Mouse (Mus musculus): ENCODE results near the gene Afm. TPM values are rescaled to one million over a fixed set of nuclear protein-coding genes. Genes with fewer than 3 reads are reported as not detected.

Afm gene
- not detected for total RNA-seq (2023)

DNA sequence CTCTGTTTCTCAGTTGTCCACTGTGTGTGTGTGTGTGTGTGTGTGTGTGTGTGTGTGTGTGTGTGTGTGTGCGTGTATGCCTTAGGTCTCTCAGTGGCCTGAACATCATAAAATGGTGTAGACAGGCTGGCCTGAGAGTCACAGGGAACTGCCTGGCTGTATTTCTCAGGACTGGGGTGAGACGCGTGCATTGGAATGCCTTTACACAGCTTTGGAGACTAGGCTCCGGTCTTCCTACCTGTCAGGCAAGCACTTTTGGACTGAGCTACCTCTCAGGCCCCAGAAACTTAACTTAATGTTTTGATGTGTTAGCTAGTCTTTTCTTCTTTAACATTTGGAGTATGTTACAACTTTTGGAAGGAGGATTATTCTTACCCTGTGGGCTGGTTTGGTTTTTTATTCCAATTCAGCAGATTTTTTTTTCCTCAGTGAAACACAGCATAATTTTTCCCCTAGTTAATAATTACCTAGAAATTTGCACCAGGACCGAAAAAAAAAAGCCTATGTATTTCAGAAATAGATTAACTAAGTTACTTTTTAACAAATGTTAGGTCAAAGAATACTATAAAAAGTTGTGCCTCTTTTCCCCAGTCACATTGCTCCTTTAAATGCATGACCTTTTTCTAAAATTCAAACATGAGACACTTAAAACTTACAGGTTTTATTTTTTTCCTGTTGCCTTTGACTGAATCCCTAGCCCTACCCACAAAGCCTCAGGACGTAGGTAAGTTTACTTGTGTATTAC, at the start of gene Afm:
Gene Afm (plus strand): TSS at position 577 of the 745 bp plus-strand sequence.

DNA sequence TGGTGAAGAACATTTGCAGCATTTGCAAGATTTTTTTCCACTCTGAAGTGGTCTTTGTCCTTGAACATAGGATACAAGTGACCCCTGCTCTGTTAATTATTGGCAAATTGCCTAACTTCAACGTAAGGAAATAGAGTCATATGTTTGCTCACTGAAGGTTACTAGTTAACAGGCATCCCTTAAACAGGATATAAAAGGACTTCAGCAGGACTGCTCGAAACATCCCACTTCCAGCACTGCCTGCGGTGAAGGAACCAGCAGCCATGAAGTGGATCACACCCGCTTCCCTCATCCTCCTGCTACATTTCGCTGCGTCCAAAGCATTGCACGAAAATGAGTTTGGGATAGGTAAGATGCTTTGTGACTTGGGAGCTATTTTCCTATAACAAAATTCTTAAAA, 28.2 kb upstream of the Afm start, which contains the start of gene Afp:
Gene Afp (plus strand): TSS at position 220 of the 400 bp plus-strand sequence.

DNA sequence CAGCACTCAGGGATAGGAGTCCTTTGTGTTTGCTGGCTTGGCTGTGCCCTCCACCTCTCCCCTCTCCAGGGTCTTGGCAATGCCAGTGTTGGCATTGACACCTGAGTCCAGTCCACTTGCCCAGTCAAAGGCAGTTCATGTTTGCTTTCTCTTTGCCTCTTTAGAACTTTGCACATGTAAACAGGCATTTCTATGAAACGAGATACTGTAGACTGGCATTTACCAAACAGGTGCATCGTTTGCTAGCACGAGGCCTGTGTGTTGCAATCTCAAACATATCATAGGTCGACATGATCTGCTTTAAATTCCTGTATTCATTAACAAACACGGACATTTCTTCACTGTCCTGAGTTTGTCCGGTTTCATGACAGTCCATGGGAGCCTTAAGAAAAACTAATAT, 42.0 kb downstream of the Afm start, which contains the start of gene 5830473C10Rik:
Gene 5830473C10Rik (plus strand): TSS at position 365 of the 400 bp plus-strand sequence.

Other genes with a start within 250 kb of the Afm start
- 100 to 1,000 TPM; 157 to 159 TPM for gene Ankrd17, start 152.4 kb upstream of the Afm start, total RNA-seq (2023)
- gene Gm9958, start 151.7 kb upstream of the Afm start, total RNA-seq (2023): 1 to 10 TPM; 3.4 to 5.3 TPM
- not detected for gene Alb, start 58.0 kb upstream of the Afm start, total RNA-seq (2023)
- 1 to 10 TPM; 4.6 to 7.2 TPM for gene Afp, start 28.2 kb upstream of the Afm start, total RNA-seq (2023)
- gene 5830473C10Rik, start 42.2 kb downstream of the Afm start, total RNA-seq (2023): not detected
- gene Rassf6, start 121.7 kb downstream of the Afm start, total RNA-seq (2023): 1 to 10 TPM; 2.6 to 5.3 TPM
- not detected for gene Cxcl5, start 240.4 kb downstream of the Afm start, total RNA-seq (2023)
- gene Ppbp, start 249.6 kb downstream of the Afm start, total RNA-seq (2023): under 1 TPM; 0.52 to 0.53 TPM